Mouse (Mus musculus): ENCODE results near the gene Nfkbie.
A peak's percentile ranks its signal among the peaks of the same experiment; 100 is the strongest.

Gene Nfkbie

GRCm38 (mm10) chr17:45584096-45584896 is 28.8 kb downstream of the Nfkbie start:
- DNase-seq, result peak; percentile 72

GRCm38 (mm10) chr17:45584939-45585678 is 29.6 kb downstream of the Nfkbie start:
- DNase-seq, result peak; percentile 78

GRCm38 (mm10) chr17:45585725-45586448 is 30.4 kb downstream of the Nfkbie start:
- no peak for DNase-seq

- DNase-seq, result no peak
Observed at GRCm38 (mm10) chr17:45586449-45586837, 30.9 kb downstream of the Nfkbie start.

GRCm38 (mm10) chr17:45588370-45588769 is 32.9 kb downstream of the Nfkbie start:
- no peak for DNase-seq

GRCm38 (mm10) chr17:45589236-45589635 is 33.7 kb downstream of the Nfkbie start:
- no peak for DNase-seq

- DNase-seq, result no peak
Observed at GRCm38 (mm10) chr17:45589844-45590243, 34.3 kb downstream of the Nfkbie start.

- no peak for DNase-seq
Observed at GRCm38 (mm10) chr17:45590410-45590809, 34.9 kb downstream of the Nfkbie start.

GRCm38 (mm10) chr17:45591701-45592605 is 36.5 kb downstream of the Nfkbie start:
- DNase-seq, result no peak

- DNase-seq, result no peak
Observed at GRCm38 (mm10) chr17:45592606-45593431, 37.3 kb downstream of the Nfkbie start.

- DNase-seq, result no peak
Observed at GRCm38 (mm10) chr17:45593479-45593878, 38.0 kb downstream of the Nfkbie start.

GRCm38 (mm10) chr17:45594195-45594594 is 38.7 kb downstream of the Nfkbie start:
- no peak for DNase-seq

GRCm38 (mm10) chr17:45594881-45595735 is 39.6 kb downstream of the Nfkbie start:
- DNase-seq, result peak; percentile 62

GRCm38 (mm10) chr17:45595736-45596390 is 40.4 kb downstream of the Nfkbie start:
- peak; percentile 43 for DNase-seq

GRCm38 (mm10) chr17:45596631-45597396 is 41.3 kb downstream of the Nfkbie start:
- peak; percentile 62 for DNase-seq

GRCm38 (mm10) chr17:45597787-45598186 is 42.3 kb downstream of the Nfkbie start:
- DNase-seq, result no peak

- no peak for DNase-seq
Observed at GRCm38 (mm10) chr17:45598376-45598775, 42.9 kb downstream of the Nfkbie start.

GRCm38 (mm10) chr17:45598891-45599290 is 43.4 kb downstream of the Nfkbie start:
- DNase-seq, result no peak
